Mouse (Mus musculus) limb, embryonic 14.5 days (tissue): ENCODE data around the gene Ints6. TPM values are rescaled to one million over a fixed set of nuclear protein-coding genes. Genes with fewer than 3 reads are reported as not detected.

Experiments
- ATAC-seq: fragments of 200-750 bp; cut with Nextera tagmentation; 2 replicates; pipeline ENCODE4 v1.8.0; 2017; ENCODE audit warnings: low read depth, moderate number of reproducible peaks, moderate TSS enrichment; ENCODE audit not compliant: low FRiP score
- DNase-seq: peaks from one replicate; pipeline ENCODE4 v3.0.0-alpha.2; 2015; ENCODE audit warnings: low spot score
- H3K27ac ChIP-seq: fragments of 300-500 bp; sonication (generic); replicated peaks from 2 replicates; pipeline ENCODE4 v1.5.1; 2014; ENCODE audit warnings: low read depth, mild to moderate bottlenecking, low read length, moderate library complexity, mixed read lengths
- H3K27me3 ChIP-seq: fragments of 300-500 bp; sonication (generic); 2 replicates; pipeline ENCODE4 v1.6.1; 2014; ENCODE audit warnings: low read length, mixed read lengths; ENCODE audit not compliant: control insufficient read depth, insufficient read depth
- H3K36me3 ChIP-seq: fragments of 300-500 bp; sonication (generic); 2 replicates; pipeline ENCODE4 v1.6.1; 2014; ENCODE audit warnings: mild to moderate bottlenecking, low read length, moderate library complexity, mixed read lengths; ENCODE audit not compliant: control insufficient read depth, insufficient read depth
- H3K4me1 ChIP-seq: fragments of 300-500 bp; sonication (generic); 2 replicates; pipeline ENCODE4 v1.6.1; 2014; ENCODE audit warnings: antibody characterized with exemption, low read length, mixed read lengths; ENCODE audit not compliant: control insufficient read depth, insufficient read depth
- H3K4me2 ChIP-seq: fragments of 300-500 bp; sonication (generic); replicated peaks from 2 replicates; pipeline ENCODE4 v1.6.1; 2014; ENCODE audit warnings: low read depth, mild to moderate bottlenecking, low read length, moderate library complexity; ENCODE audit not compliant: severe bottlenecking
- H3K4me3 ChIP-seq: fragments of 300-500 bp; sonication (generic); replicated peaks from 2 replicates; pipeline ENCODE4 v1.5.1; 2014; ENCODE audit warnings: low read length
- H3K9ac ChIP-seq: fragments of 300-500 bp; sonication (generic); 2 replicates; pipeline ENCODE4 v1.6.1; 2014; ENCODE audit warnings: mild to moderate bottlenecking, low read depth, low read length, moderate library complexity; ENCODE audit not compliant: severe bottlenecking
- H3K9me3 ChIP-seq: fragments of 300-500 bp; sonication (generic); 2 replicates; pipeline ENCODE4 v1.6.1; 2016; ENCODE audit warnings: low read length; ENCODE audit not compliant: control insufficient read depth
- POLR2A ChIP-seq: fragments of 200-500 bp; IDR thresholded peaks from 2 replicates; pipeline ENCODE4 v1.8.0; 2012; ENCODE audit warnings: inconsistent platforms, mild to moderate bottlenecking, moderate library complexity, borderline replicate concordance; ENCODE audit not compliant: insufficient read depth, insufficient read length; ENCODE audit errors: extremely low read depth
- WGBS: fragments of 180-500 bp; shearing (Covaris S2); extraction: QIAGEN DNeasy Blood & Tissue Kit; methylation state at CpG from one replicate; pipeline ENCODE4 v1.1.7; 2014; 5-methylcytosine and 5-hydroxymethylcytosine counted together
- polyA plus RNA-seq, 2 experiments: library from polyadenylated mRNA; depleted of rRNA in 1 of 2; stranded (reverse) in 1 of 2; unstranded in 1 of 2; fragments of >200 nt; fragmentation: Nextera tagmentation in 1 of 2; extraction: Ambion mirVana in 1 of 2; gene quantifications; 2 replicates each; pipeline versions ENCODE4 v1.2.1 to v1.2.3; 2012 to 2014

Gene Ints6
- polyA plus RNA-seq, 2 experiments = 18.9 to 27.3 TPM

GRCm38 (mm10) chr14:62673646-62674045 lies 87.3 kb downstream of the Ints6 start:
- Histone ChIP-seq H3K4me2 (no peak overlapping the region), H3K4me1 (no peaks in the 10 kb centered on the region), H3K9me3 (no peaks in the 10 kb centered on the region), H3K27me3 (no peaks in the 10 kb centered on the region), H3K27ac (no peak overlapping the region), H3K9ac (no peak overlapping the region), H3K36me3 (no peaks in the 10 kb centered on the region), H3K4me3 (no peak overlapping the region)
- DNase-seq (no peak), ATAC-seq (no peak)
- no peak for TF ChIP-seq POLR2A
- 90% methylated on average over 3 of the region's 3 CpGs for WGBS

GRCm38 (mm10) chr14:62664976-62665673 lies 95.8 kb downstream of the Ints6 start:
- H3K36me3 ChIP-seq = no peaks in the 10 kb centered on the region
- H3K4me1 ChIP-seq = no peaks in the 10 kb centered on the region
- no peak overlapping the region for H3K4me2 ChIP-seq
- no peak for TF ChIP-seq POLR2A
- no peaks in the 10 kb centered on the region for H3K9me3 ChIP-seq
- no peak overlapping the region for H3K4me3 ChIP-seq
- no peak overlapping the region for H3K27ac ChIP-seq
- ATAC-seq = no peak
- H3K27me3 ChIP-seq = no peaks in the 10 kb centered on the region
- 46% methylated on average over 9 of the region's 9 CpGs for WGBS
- no peak for DNase-seq
- H3K9ac ChIP-seq = no peak overlapping the region

GRCm38 (mm10) chr14:62663367-62663766 lies 97.6 kb downstream of the Ints6 start, which contains the start of gene Serpine3:
Gene Serpine3, plus strand, starts transcription at chr14:62663667.
- no peaks in the 10 kb centered on the region for H3K36me3 ChIP-seq
- ATAC-seq = no peak
- H3K4me1 ChIP-seq = no peaks in the 10 kb centered on the region
- no peak for DNase-seq
- H3K4me2 ChIP-seq = no peak within 1 kb of the TSS
- H3K27ac ChIP-seq = no peak within 1 kb of the TSS
- H3K4me3 ChIP-seq = no peak within 1 kb of the TSS
- TF ChIP-seq POLR2A = no peak
- H3K9ac ChIP-seq = no peak within 1 kb of the TSS
- WGBS = 76% methylated on average over 8 of the region's 8 CpGs
- H3K9me3 ChIP-seq = no peaks in the 10 kb centered on the region
- no peaks in the 10 kb centered on the region for H3K27me3 ChIP-seq

- Histone ChIP-seq H3K27ac (no peak overlapping the region), H3K9me3 (no peaks in the 10 kb centered on the region), H3K4me3 (no peak overlapping the region), H3K9ac (no peak overlapping the region), H3K4me1 (no peaks in the 10 kb centered on the region), H3K4me2 (no peak overlapping the region), H3K36me3 (no peaks in the 10 kb centered on the region), H3K27me3 (no peaks in the 10 kb centered on the region)
- ATAC-seq = no peak
- TF ChIP-seq POLR2A = no peak
- 58% methylated on average over 6 of the region's 6 CpGs for WGBS
- DNase-seq = no peak
Observed at GRCm38 (mm10) chr14:62662381-62662780, 98.6 kb downstream of the Ints6 start.

- Histone ChIP-seq H3K4me3 (no peak overlapping the region), H3K9me3 (no peaks in the 10 kb centered on the region), H3K27me3 (no peaks in the 10 kb centered on the region), H3K4me1 (no peaks in the 10 kb centered on the region), H3K9ac (no peak overlapping the region), H3K36me3 (no peaks in the 10 kb centered on the region), H3K4me2 (no peak overlapping the region), H3K27ac (no peak overlapping the region)
- DNase-seq = no peak
- no peak for TF ChIP-seq POLR2A
- no peak for ATAC-seq
- WGBS = 83% methylated on average over 3 of the region's 3 CpGs
Observed at GRCm38 (mm10) chr14:62657469-62657868, 103.5 kb downstream of the Ints6 start.
